Mouse (Mus musculus) testis, postnatal 10 days (tissue): ENCODE measurements around the gene Erf.

Source experiments
- DNase-seq: peaks from one replicate; pipeline ENCODE4 v3.0.0; 2021; ENCODE audit warnings: low spot score

Gene Erf

GRCm38 (mm10) chr7:25281166-25281733 lies 30.7 kb upstream of the Erf start:
- DNase-seq: peak; percentile 43

GRCm38 (mm10) chr7:25279861-25280791 lies 29.6 kb upstream of the Erf start:
- DNase-seq: peak; percentile 80

- DNase-seq: peak; percentile 96
These were observed 28.7 kb upstream of the Erf start for GRCm38 (mm10) chr7:25279076-25279860.

GRCm38 (mm10) chr7:25278341-25279075 lies 27.9 kb upstream of the Erf start:
- peak; percentile 84 for DNase-seq

- no peak for DNase-seq
These were observed 27.4 kb upstream of the Erf start for GRCm38 (mm10) chr7:25277998-25278340.

- DNase-seq: no peak
These were observed 26.8 kb upstream of the Erf start for GRCm38 (mm10) chr7:25277405-25277804.

GRCm38 (mm10) chr7:25275555-25276298 lies 25.2 kb upstream of the Erf start:
- DNase-seq: no peak

GRCm38 (mm10) chr7:25274996-25275395 lies 24.4 kb upstream of the Erf start:
- DNase-seq: no peak

- no peak for DNase-seq
These were observed 24.0 kb upstream of the Erf start for GRCm38 (mm10) chr7:25274571-25274970.

GRCm38 (mm10) chr7:25273259-25274241 lies 23.0 kb upstream of the Erf start:
- DNase-seq: peak; percentile 44

- no peak for DNase-seq
These were observed 22.1 kb upstream of the Erf start for GRCm38 (mm10) chr7:25272445-25273258.

GRCm38 (mm10) chr7:25271651-25272444 lies 21.3 kb upstream of the Erf start:
- peak; percentile 43 for DNase-seq

- peak; percentile 46 for DNase-seq
These were observed 20.4 kb upstream of the Erf start for GRCm38 (mm10) chr7:25270652-25271633.

GRCm38 (mm10) chr7:25269545-25270271 lies 19.1 kb upstream of the Erf start:
- DNase-seq: no peak

- DNase-seq: peak; percentile 45
These were observed 18.5 kb upstream of the Erf start for GRCm38 (mm10) chr7:25269029-25269428.

GRCm38 (mm10) chr7:25268588-25268987 lies 18.0 kb upstream of the Erf start:
- DNase-seq: no peak
